Mouse (Mus musculus) hematopoietic stem cell, adult 5-6 weeks (primary cell): ENCODE measurements around the gene Snx4. TPM values are rescaled to one million over a fixed set of nuclear protein-coding genes. Genes with fewer than 3 reads are reported as not detected.

Experiments used
- ATAC-seq, 2 experiments: fragments of 125-278 bp in 1 of 2; replicated peaks in 1 of 2; 2 replicates each; pipeline ENCODE4 v1.8.0; 2016 to 2017; ENCODE audit warnings: inconsistent platforms in 2 of 2, mild to moderate bottlenecking in 2 of 2, moderate number of reproducible peaks in 2 of 2, low read depth in 1 of 2, moderate TSS enrichment in 1 of 2; ENCODE audit not compliant: low FRiP score in 2 of 2, poor library complexity in 2 of 2, severe bottlenecking in 2 of 2, insufficient read depth in 1 of 2, low TSS enrichment in 1 of 2
- total RNA-seq: library from RNA; stranded (forward); fragments of 172-1452, 232-1000 nt; gene quantifications from 2 replicates; pipeline ENCODE4 v1.2.3, GENCODE M21; 2017

Snx4 gene
- total RNA-seq, 1 experiment from 2014 or later: 101 TPM

DNA sequence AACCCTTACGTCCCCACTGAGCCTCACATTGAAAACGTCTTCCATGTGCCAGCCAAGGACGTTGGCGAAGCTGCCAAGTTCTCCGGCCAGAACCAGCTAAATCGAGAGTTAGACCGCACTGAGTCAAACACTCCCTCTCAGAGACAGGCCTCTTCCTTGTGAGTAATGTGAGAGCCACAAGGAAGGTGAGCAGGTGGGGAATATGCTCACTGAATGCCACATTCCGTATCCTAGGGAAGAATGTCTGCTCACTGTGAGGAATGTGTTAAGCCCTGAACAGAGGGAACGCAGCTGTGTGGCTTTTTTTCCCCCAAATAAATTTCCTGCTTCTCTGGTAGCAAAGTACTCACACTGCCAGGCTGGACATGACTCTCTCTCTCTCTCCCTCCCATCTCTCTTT lies 75.3 kb downstream of the Snx4 start:
- ATAC-seq: no peak

- ATAC-seq: no peak
These were observed 75.9 kb downstream of the Snx4 start for GRCm38 (mm10) chr16:33327101-33327500.

DNA sequence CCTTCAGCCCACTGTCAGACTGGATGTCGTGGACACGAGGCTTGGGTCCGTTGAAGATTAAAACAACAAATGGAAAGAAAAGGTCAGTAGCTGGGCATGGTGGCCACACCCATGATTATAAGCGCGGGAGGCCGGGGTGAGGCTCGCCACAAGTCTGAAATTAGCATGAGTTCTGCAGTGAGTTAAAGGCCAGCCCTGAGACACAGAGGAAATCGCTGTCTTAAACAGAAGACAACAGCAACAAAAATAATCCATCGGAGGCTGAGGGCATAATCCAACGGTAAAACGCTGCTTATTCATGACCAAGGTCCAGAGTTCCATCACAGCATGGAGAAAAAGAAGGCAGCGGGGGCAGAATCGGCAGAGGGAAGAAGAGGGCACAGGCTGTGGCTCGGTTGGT lies 81.8 kb downstream of the Snx4 start:
- no peak for ATAC-seq

DNA sequence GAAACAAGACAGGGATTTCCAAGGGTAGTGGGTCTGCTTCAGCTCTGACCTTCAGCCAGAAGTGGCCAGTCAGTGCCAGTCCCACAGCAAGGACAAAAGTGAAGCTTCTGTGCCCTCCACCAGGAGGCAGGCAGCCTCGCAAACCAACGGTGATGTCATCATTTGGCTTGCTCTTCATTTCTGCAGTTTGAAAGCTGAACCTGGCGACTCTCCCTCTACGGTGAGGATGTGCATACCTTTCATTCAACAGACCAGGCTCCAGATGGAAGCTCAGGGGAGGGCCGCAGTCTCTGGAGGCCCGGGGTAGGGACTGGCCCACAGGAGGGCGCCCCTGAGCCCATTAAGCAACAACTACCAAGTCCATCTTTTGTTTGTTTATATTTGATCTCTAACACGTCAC lies 85.9 kb downstream of the Snx4 start:
- ATAC-seq: peak; percentile 71 to 78

- no peak for ATAC-seq
These were observed 86.4 kb downstream of the Snx4 start for GRCm38 (mm10) chr16:33337681-33338080.

DNA sequence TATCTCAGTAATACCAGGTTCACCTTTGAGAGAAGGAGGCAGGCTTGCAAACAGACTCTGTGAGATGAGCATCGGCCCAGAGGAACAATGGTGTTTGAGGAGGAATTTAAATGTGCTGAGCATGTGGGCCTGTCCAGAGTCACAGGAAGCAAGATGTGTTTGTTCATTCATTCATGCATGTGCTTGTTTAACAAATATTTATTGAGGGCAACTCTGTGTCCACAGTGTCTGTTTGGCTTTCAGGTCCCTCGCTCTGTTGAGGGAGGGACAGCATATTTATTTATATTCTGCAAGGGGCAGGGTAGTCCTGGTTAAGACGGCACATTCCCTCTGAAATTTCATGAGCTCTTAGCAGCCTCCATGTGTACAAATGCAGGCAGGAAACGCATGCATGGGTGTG lies 87.2 kb downstream of the Snx4 start:
- ATAC-seq: no peak

- no peak for ATAC-seq
These were observed 88.2 kb downstream of the Snx4 start for GRCm38 (mm10) chr16:33339476-33339875.

- ATAC-seq: no peak
These were observed 91.1 kb downstream of the Snx4 start for GRCm38 (mm10) chr16:33342356-33342755.

DNA sequence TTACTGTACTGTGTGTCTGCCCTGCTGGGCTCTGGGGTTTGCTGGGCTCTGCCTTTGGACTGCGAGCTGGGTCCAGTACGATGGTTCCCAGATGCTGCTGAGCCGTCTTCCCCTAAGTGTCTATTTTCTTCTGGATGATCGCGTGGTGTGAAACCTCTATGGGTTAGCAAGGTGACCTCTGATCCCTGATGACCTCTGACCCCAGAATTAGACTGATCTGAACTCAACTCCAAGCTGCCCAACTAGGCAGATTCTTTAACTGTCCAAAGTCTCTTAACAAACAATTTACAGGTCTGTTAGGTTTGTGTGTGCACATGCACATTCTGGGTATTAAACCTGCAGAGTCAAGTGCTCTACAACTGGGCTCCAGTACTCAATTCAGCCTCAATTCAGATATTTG lies 91.9 kb downstream of the Snx4 start:
- no peak for ATAC-seq

GRCm38 (mm10) chr16:33343601-33344000 lies 92.4 kb downstream of the Snx4 start:
- ATAC-seq: peak in 1 of 2 experiments; percentile 48; a peak in 1 of 4 replicates

DNA sequence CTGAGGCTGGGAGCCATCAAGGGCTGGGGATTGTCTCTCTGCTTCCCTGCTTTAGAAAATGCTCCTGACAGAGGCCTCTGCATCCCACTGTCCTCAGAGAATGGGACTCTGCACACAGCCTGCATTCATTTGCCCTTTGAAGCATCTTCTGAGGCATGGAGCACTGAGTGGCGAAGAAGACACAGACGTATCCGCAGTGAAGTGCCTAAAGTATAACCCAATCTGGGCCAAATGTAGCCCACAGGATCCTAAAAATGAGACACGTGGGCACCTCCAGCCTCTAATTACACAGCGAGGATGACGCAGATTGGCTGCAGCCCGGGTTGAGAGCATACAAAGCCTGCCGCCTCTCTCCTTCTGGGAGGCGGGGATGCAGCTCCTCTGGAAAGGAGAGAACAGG lies 93.1 kb downstream of the Snx4 start:
- no peak for ATAC-seq

DNA sequence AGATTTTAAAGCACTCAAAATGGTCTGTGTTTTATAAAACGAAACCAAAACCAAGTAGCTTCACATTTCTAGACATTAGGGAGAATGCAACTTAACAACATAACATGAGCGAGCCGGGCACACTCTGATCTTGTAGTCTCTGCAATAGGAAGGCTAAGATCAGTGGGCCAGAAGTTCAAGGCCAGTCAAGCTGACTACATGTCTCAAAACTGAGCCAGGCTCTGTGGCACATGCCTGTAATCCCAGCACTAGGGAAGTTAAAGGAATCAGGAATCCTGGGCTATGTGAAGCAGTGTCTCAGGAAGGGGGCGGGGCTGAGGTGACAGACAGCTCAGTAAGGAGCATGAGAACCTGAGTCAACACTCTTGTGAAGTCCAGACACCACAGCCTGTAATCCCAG lies 93.6 kb downstream of the Snx4 start:
- ATAC-seq: no peak; a peak in 1 of 4 replicates

DNA sequence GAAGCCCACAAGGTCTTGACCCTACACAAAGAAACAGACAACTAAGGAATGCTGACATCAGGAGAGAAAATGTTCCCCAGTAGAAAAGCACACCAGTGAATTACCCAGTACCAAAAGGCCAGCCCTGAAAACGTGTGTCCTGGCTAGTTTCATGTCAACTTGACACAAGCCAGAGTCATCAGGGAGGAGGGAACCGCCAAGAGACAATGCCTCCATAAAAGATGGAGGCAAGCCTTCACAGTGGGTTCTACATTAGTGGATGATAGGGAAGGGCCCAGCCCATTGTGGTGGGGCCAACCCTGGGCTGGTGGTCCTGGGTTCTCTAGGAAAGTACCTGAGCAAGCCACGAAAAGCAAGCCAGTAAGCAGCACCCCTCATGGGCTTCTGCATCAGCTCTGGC lies 95.1 kb downstream of the Snx4 start:
- no peak for ATAC-seq

DNA sequence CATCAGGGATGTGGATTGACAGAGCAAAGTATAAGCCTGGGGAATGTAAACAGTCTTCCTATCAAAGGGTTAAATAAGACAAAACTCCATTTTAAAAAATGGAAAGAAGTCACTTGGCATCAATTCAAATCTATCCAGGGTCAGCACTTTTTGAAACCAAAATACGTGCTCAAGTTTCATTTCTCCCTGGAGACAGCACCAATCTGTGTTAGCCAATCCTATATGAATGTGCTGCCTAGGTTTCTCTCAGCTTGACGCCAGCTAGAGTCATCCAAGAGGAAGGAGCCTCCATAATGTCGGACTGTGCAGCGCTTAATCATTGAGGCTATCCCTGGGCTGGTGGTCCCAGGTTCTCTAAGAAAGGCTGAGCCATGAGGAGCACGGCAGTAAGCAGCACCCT lies 95.9 kb downstream of the Snx4 start:
- no peak for ATAC-seq

Other genes starting within 250 kb of the Snx4 start
- gene Iqcg, start 195.2 kb upstream of the Snx4 start, total RNA-seq: 0.79 and 3.3 TPM in 2 replicates
- 1,452 and 2,432 TPM in 2 replicates for gene Rpl35a, start 195.0 kb upstream of the Snx4 start, total RNA-seq
- 1.5 and 7.9 TPM in 2 replicates for gene Lmln, start 188.9 kb upstream of the Snx4 start, total RNA-seq
- 17.5 and 20.2 TPM in 2 replicates for gene Osbpl11, start 66.4 kb upstream of the Snx4 start, total RNA-seq
- gene Zfp148, start 129.4 kb downstream of the Snx4 start, total RNA-seq: 33.5 and 43.6 TPM in 2 replicates